Mouse (Mus musculus): Measurements from ENCODE around the gene Rnase4.

DNA sequence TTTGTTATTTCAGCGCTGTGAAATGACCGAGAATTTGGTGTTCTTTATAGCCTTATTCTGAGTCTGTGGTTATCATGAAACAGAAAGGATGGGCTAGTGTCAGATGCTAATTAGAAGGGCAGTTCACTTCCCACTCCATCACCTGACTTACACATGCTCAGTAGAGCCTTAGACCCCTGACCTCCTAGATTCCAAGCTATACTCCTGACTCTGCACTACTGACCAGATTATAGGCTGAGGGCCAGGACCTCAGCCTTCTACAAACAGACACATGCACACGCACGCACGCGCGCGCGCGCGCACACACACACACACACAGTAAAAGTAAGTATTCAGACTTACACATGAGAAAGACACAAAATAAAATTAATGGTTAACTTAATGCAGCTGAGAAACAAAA lies 8.0 kb downstream of the Rnase4 start:
- TF ChIP-seq CTCF (IDR thresholded peaks at IDR 0.05; ENCODE audit: low read depth) = no peak
- TF ChIP-seq EP300 (IDR thresholded peaks at IDR 0.05; ENCODE audit: low read depth) = no peak

Measured in liver, embryonic 14.5 days (tissue).